Mouse (Mus musculus): ENCODE measurements at regions not wholly inside any gene's neighbourhood (a gene's known extent, or its start where the extent isn't known, plus 50 kb on each side); places are given as distances from the start of the nearest gene placed in this dataset.
"Not testable (repeated sequence)": the region's sequence is repeated elsewhere in the genome, so short reads cannot be mapped to it uniquely, and the experiment has no call there.

GRCm38 (mm10) chr6:24384193-24384888 is 130.5 kb downstream of the Iqub start:
- peak; percentile 81 for ATAC-seq (ENCODE audit: low TSS enrichment)

- ATAC-seq (ENCODE audit: low TSS enrichment) = no peak
These were observed 135.0 kb downstream of the Iqub start for GRCm38 (mm10) chr6:24379859-24380258.

GRCm38 (mm10) chr6:24376728-24377127 is 138.1 kb downstream of the Iqub start:
- ATAC-seq (ENCODE audit: low TSS enrichment) = no peak

GRCm38 (mm10) chr6:24373161-24373560 is 141.7 kb downstream of the Iqub start:
- ATAC-seq (ENCODE audit: low TSS enrichment) = no peak

- ATAC-seq (ENCODE audit: low TSS enrichment) = no peak
These were observed 143.2 kb downstream of the Iqub start for GRCm38 (mm10) chr6:24371680-24372079.

GRCm38 (mm10) chr6:24350882-24351281 is 164.0 kb downstream of the Iqub start:
- peak; percentile 99 for ATAC-seq (ENCODE audit: low TSS enrichment)

GRCm38 (mm10) chr6:24348481-24349062 is 166.3 kb downstream of the Iqub start:
- no peak for ATAC-seq (ENCODE audit: low TSS enrichment)

GRCm38 (mm10) chr6:24347745-24348480 is 167.0 kb downstream of the Iqub start:
- no peak for ATAC-seq (ENCODE audit: low TSS enrichment)

- no peak for ATAC-seq (ENCODE audit: low TSS enrichment)
These were observed 172.4 kb downstream of the Iqub start for GRCm38 (mm10) chr6:24342471-24342870.

GRCm38 (mm10) chr6:24342056-24342455 is 172.8 kb downstream of the Iqub start:
- no peak for ATAC-seq (ENCODE audit: low TSS enrichment)

GRCm38 (mm10) chr6:24340107-24340506 is 172.2 kb upstream of the Slc13a1 start:
- not testable (repeated sequence) for ATAC-seq (ENCODE audit: low TSS enrichment)

- ATAC-seq (ENCODE audit: low TSS enrichment) = peak; percentile 81
These were observed 157.3 kb upstream of the Slc13a1 start for GRCm38 (mm10) chr6:24325215-24325614.

GRCm38 (mm10) chr6:24324718-24325117 is 156.8 kb upstream of the Slc13a1 start:
- ATAC-seq (ENCODE audit: low TSS enrichment) = peak; percentile 93

- no peak for ATAC-seq (ENCODE audit: low TSS enrichment)
These were observed 154.5 kb upstream of the Slc13a1 start for GRCm38 (mm10) chr6:24322371-24322770.

- no peak for ATAC-seq (ENCODE audit: low TSS enrichment)
These were observed 151.0 kb upstream of the Slc13a1 start for GRCm38 (mm10) chr6:24318862-24319261.

GRCm38 (mm10) chr6:24310675-24311074 is 142.8 kb upstream of the Slc13a1 start:
- ATAC-seq (ENCODE audit: low TSS enrichment) = no peak

- ATAC-seq (ENCODE audit: low TSS enrichment) = no peak
These were observed 141.9 kb upstream of the Slc13a1 start for GRCm38 (mm10) chr6:24309810-24310209.

GRCm38 (mm10) chr6:24301681-24302080 is 133.8 kb upstream of the Slc13a1 start:
- no peak for ATAC-seq (ENCODE audit: low TSS enrichment)

GRCm38 (mm10) chr6:24301146-24301545 is 133.3 kb upstream of the Slc13a1 start:
- no peak for ATAC-seq (ENCODE audit: low TSS enrichment)

- no peak for ATAC-seq (ENCODE audit: low TSS enrichment)
These were observed 130.8 kb upstream of the Slc13a1 start for GRCm38 (mm10) chr6:24298562-24299212.

GRCm38 (mm10) chr6:24288757-24289156 is 120.9 kb upstream of the Slc13a1 start:
- ATAC-seq (ENCODE audit: low TSS enrichment) = not testable (repeated sequence)

- peak; percentile 88 for ATAC-seq (ENCODE audit: low TSS enrichment)
These were observed 104.9 kb upstream of the Slc13a1 start for GRCm38 (mm10) chr6:24272821-24273220.
